Mouse (Mus musculus) gastrocnemius, postnatal 14 days (tissue): ENCODE measurements around the gene Itpk1. TPM values are rescaled to one million over a fixed set of nuclear protein-coding genes. Genes with fewer than 3 reads are reported as not detected.

Source experiments
- DNase-seq: peaks from one replicate; pipeline ENCODE4 v3.0.0; 2021; ENCODE audit warnings: mixed read lengths
- intact Hi-C: fragments of 180-260 bp; cut with DNase I; formaldehyde crosslinking; loops from one replicate; pipeline ENCODE4 v1.15.1; 2025; ENCODE audit warnings: low total_unique reads
- microRNA-seq, 2 experiments: library from miRNA; unstranded; fragments of <30 nt; microRNA quantifications; one replicate each; pipeline ENCODE4 v1.2.0; 2021
- total RNA-seq, 2 experiments: library from RNA; stranded (reverse); gene quantifications; 2 replicates each; pipeline ENCODE4 v1.2.3; 2021

Itpk1 gene
- total RNA-seq, 2 experiments from 2014 or later = 6.4 to 8.4 TPM

DNA sequence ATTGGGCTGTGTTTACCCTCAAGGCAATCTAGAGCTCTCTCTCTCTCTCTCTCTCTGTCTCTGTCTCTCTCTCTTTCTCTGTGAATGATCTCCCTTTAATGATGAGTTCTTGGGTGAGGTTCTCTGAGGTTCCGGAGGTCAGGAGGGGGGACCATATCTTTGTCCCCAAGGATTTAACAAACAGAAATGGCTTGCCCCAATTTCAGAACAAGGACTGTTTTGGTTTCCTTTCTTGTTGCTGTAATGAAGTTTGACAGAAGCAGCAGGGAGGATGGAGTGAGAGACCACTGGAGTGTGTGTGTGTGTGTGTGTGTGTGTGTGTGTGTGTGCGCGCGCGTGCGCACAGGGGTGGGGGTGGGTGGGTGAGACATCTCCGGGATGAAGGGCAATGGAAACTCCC, 163.6 kb downstream of the Itpk1 start:
- intact Hi-C loops = no loop called here

DNA sequence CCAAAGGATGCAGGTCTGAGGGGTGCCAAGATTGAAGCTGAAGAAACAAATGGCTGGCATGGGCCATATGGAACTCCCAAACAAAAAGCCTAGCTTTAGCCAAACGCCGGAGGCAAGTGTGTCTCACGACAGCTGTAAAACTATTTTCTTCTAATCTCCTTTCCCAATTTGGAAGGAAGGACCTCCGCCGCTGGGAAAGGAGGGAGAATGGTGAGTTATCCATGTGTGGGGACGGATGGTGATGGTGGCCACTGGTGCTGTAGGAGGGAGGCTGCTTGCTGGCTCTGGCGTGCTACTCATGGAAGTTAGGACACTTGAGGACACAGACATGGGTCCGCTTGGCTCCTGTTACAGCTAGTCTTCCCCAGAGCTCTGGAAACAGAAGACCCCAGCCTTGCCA, 164.5 kb downstream of the Itpk1 start:
- intact Hi-C loops = no loop called here
- no peak for DNase-seq

More for the DNA sequence above, 163.6 kb downstream of the Itpk1 start:
- DNase-seq = no peak

DNA sequence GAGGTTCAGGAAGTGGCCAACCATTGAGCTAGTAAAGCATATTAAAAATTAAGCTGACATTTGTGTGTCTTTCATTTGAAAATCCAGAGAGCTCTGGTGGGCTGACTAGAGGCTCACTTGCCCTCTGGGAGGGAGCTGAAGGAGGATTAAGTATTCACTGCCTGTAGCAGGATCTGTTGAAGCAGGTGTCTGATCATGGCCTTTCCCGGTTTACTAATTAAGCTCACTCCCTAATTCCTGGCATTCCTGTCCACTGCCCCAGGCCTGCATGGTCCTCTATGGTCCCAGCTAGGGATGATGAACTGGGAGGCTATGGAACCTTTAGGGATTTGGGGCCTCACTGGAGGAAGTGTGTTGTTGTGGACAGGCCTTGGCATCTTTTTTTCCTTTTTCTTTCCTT, 168.9 kb downstream of the Itpk1 start:
- intact Hi-C loops = no loop called here

DNA sequence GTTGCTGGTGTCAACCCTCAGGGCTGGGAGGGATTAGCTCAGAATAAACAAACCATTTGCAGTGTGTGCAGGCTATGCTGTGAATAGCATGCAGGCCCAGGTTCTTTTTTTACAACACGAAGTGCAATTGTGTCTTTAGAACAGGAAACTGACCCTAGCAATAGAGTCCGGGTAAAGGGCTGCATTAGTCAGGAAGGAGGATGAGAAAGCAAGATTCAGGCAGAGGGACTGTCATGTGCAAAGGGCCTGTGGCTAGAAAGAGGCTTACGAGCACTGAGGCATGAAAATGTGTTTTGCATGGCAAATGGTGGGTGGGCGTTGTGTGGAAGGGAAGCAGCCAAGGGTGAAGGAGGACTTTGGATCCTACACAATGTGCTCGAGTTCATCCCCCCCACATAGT, 176.7 kb downstream of the Itpk1 start:
- DNase-seq = no peak
- intact Hi-C loops = no loop called here

More for the DNA sequence above, 168.9 kb downstream of the Itpk1 start:
- DNase-seq = no peak

DNA sequence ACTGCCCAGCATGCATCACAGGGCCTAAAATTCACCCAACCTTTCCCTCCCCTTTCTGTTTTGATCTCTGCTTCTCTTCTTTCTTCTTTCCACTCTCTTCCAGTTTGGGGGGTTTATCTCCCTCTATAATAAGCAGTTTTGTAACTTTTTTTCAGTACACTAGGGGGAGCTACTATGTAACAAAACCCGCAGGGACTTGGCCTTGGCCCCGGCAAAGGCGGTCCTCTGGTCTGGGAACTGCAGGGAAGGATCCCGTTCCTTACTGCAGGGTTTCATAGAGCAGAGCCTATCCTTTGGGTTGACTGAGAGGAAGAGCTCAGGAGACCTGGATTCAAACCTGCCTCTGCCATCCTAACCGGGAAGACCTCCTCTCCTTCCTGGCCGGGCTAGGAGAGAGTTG, 180.0 kb downstream of the Itpk1 start:
- peak; percentile 54 for DNase-seq
- intact Hi-C loops = no loop called here

DNA sequence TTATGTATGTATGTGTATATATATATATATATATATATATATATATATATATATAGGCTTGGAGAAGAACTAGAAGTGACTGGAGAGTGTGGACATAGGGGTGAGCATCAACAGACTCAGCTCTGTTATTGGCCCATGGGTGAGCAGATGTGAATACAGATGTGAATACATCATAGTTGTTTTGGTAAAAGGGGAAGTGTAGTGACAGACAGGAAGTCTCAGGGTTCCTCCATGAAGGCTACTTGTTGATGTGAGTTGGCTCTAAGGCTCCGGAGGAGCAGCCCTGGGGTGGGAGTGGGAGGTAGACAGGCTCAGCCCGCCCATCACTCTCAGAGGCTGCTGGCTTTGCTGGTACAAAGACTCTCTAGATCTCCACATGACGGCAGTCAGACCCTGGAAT, 180.5 kb downstream of the Itpk1 start:
- DNase-seq = no peak
- intact Hi-C loops = no loop called here

DNA sequence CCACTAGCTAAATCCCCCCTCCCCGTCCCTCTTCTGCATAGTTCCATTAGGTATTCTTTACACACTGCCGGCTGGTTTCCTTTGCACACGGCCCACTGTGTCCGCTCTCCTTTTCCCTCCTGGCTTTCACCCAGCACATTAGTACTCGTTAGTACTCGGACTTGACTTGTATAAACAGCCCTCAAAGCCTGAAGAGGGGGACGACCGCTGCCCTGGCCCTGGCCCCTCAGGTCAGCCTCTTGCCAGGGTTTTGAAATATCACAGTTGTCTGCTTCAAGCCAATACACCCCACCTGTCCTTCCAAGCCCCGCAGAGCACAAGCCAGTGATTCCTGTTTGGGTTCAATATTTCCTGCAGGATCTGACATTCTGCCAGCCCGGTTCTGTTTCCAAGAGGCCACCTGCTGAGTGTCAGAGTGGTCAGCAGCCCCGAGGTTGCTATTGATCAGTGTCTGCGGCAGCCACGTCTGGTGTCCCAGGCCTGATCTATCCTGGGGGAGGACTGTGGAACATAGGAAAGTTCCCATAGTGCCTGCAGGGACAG, 182.9 kb downstream of the Itpk1 start:
- DNase-seq = peak; percentile 9
- intact Hi-C loops = no loop called here

DNA sequence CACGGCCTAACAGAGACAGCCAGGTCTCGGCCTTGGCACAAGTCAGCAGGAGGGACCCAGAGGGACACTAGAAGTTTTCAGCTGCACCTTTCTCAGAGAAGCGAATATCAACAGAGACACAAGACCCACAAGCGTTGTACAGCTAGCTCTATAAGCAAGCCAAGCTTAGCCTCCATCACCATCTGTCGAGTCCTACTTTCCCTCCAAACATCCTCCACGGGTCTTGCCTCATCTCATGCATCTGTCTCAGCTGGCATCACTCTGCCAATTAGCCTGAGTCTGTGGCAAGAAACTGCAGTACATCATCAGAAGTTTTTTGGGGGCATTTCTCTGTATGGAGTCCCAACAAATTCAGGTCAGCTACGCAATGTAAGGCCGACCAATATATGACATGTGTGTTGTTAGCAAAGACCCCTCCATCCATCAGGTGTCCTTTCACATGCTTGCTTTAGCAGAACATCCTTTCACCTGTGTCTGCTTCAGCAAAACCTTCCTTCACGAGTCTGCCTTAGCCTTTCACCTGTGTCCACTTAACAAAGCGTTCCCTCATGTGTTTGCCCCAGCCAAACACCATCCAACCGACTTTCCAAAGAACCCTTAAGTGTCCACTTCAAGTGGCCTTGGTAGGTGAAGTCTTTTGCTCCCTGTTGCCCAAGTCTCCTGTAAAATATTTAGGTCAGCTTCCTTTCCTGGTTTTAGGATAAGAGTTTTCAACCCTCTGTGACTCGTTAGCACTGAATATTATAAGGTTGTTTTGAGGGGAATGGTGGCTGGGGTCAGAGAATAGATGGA, 184.6 kb downstream of the Itpk1 start:
- intact Hi-C loops = no loop called here
- DNase-seq = no peak

Small RNA genes within 50 kb of the gene (microRNA-seq; reads per million reads assigned to microRNA genes)
- gene Mir1936 = 0 to 0.50 reads per million in 2 experiments

Other genes starting within 250 kb of the Itpk1 start
- gene Golga5, start 235.8 kb downstream of the Itpk1 start, total RNA-seq = 10 to 100 TPM; 19.8 to 23.2 TPM
- gene Chga, start 150.0 kb downstream of the Itpk1 start, total RNA-seq = not detected
- gene Moap1, start 38.7 kb upstream of the Itpk1 start, total RNA-seq = 1 to 10 TPM; 4.7 to 4.8 TPM
- 1 to 10 TPM; 2.0 to 2.3 TPM for gene Tmem251, start 38.8 kb upstream of the Itpk1 start, total RNA-seq
- not detected for gene Gm28051, start 52.8 kb upstream of the Itpk1 start, total RNA-seq
- gene Gon7, start 52.9 kb upstream of the Itpk1 start, total RNA-seq = 1 to 10 TPM; 7.2 to 7.6 TPM
- gene Ubr7, start 53.0 kb upstream of the Itpk1 start, total RNA-seq = 10 to 100 TPM; 13.9 to 14.5 TPM
- gene Gm20604, start 53.7 kb upstream of the Itpk1 start, total RNA-seq = 1 to 10 TPM; 3.0 to 3.1 TPM
- gene Btbd7, start 173.5 kb upstream of the Itpk1 start, total RNA-seq = 10 to 100 TPM; 17.0 to 17.6 TPM
- not detected for gene Cox8c, start 194.4 kb upstream of the Itpk1 start, total RNA-seq
- gene Unc79, start 243.9 kb upstream of the Itpk1 start, total RNA-seq = under 1 TPM; 0.07 to 0.10 TPM